Mouse (Mus musculus): ENCODE measurements around the gene Ccdc85c.

Gene Ccdc85c

GRCm38 (mm10) chr12:108259322-108260049, 15.7 kb downstream of the Ccdc85c start:
- TF ChIP-seq GATA4 (IDR thresholded peaks at IDR 0.05; ENCODE audit: insufficient replicate concordance, low read length), result no peak

- TF ChIP-seq GATA4 (IDR thresholded peaks at IDR 0.05; ENCODE audit: insufficient replicate concordance, low read length), result peak; percentile 31; the same call in 1 of the 2 replicates
Measured at GRCm38 (mm10) chr12:108256734-108257133, 18.5 kb downstream of the Ccdc85c start.

GRCm38 (mm10) chr12:108255960-108256359, 19.3 kb downstream of the Ccdc85c start:
- no peak for TF ChIP-seq GATA4 (IDR thresholded peaks at IDR 0.05; ENCODE audit: insufficient replicate concordance, low read length)

GRCm38 (mm10) chr12:108255511-108255919, 19.7 kb downstream of the Ccdc85c start:
- TF ChIP-seq GATA4 (IDR thresholded peaks at IDR 0.05; ENCODE audit: insufficient replicate concordance, low read length), result no peak

DNA sequence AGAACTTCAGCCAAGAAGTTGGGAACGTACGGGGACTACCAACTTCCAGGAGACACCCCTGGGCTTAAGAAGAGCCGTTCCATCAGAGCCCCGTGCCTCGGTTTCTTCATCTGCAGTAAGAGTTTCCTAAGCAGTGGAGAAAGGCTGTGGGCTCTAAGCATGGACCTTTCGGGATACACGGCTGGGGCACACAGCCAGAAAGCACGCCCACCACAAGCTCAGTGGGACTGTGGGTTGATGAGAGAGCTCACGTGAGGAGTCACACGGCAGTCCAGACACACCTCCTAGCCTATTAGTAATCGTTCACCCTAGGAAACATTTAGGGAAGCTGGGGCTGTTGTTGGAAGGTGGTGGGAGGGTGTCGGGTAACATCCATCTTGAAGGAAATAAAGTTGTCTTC, 22.2 kb downstream of the Ccdc85c start:
- no peak for TF ChIP-seq GATA4 (IDR thresholded peaks at IDR 0.05; ENCODE audit: insufficient replicate concordance, low read length)

DNA sequence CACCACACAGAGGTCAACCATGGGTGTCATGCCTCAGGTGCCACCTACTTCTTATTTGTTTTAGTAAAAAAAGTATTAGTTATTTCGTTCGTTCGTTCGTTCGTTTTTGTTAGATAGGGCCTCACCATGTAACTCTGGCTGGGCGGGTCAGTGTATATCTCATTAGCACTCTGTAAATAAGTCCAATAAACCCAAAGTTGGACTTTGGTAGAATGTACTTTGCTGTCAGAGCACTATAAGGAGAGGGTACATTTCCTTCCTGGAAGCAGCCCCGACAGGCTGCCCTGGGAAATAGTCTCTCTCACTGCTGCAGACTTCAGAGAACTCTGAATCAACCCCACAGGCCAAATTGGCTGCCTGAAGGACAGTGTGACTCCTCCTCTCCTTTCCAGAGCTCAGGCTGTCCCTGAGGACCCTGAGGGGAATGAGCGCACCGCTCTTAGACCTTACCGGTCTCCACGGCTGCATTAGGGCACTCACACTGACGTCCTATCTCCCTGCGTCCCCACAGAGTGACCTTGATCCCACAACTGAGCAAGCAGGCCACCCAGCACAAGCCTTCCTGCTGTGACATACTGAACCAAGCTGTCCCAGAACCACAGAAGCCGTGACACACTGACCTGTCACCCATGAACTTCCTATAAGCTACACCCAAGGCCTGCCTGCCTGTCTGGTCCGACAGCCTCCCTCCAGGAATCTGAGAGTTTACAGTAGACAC, 23.2 kb downstream of the Ccdc85c start:
- TF ChIP-seq GATA4 (IDR thresholded peaks at IDR 0.05; ENCODE audit: insufficient replicate concordance, low read length), result no peak

- TF ChIP-seq GATA4 (IDR thresholded peaks at IDR 0.05; ENCODE audit: insufficient replicate concordance, low read length), result no peak
Measured at GRCm38 (mm10) chr12:108251034-108251792, 24.0 kb downstream of the Ccdc85c start.

GRCm38 (mm10) chr12:108249522-108249921, 25.7 kb downstream of the Ccdc85c start:
- TF ChIP-seq GATA4 (IDR thresholded peaks at IDR 0.05; ENCODE audit: insufficient replicate concordance, low read length), result peak; percentile 49; the same call in 1 of the 2 replicates

DNA sequence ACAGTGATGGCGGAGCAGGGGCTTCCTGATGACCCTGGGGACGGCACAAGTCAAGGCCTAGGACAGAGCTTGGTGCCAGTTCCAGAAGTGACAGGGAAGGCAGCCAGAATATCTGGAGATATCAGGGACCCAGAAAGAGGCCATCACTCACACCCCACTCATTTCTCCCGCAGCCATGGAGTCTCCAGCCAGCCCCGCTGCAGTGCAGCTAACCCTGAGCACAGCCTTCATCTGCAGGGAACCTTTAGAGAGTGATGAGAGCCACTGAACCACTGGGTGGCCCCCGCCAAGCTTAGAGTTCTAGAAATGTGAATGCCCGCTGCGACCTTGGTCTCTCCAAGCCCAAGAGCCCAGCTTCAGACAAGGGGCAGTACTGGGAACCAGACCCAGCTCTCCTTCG, 26.2 kb downstream of the Ccdc85c start:
- no peak for TF ChIP-seq GATA4 (IDR thresholded peaks at IDR 0.05; ENCODE audit: insufficient replicate concordance, low read length)

DNA sequence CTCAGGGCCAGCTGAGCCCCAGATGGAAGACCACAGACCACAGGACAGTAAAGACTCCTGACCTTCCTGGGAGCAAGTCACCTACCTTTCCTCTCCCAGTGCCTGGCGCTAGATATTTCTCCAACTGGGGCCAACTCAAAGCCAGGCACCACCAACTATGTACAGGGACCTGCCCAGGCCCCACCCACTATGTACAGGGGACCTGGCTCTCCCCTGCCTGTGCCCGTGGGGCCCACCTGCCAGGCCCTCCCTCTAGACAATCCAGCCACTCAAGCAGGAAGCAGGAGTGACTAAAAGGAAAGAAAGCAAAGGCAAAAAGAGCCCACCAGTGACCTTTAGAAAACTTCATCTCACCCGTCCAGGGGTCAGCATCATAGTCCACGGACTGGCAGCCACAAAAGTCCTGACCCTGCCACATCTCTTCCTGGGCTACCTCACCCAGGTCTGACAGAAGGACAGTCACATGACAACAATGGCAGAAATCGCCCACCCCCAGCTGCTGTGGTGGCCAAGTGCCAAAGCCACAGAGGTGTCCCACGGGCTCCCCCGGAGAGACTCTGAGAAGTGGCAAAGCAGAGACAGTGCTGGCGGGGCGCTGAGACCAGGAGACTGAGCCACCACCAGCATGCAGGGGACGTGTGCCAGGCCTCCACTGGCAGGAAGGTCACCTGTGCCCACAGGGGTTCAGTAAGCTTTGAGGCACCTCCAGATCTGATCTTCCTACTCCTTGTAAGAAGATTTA, 28.3 kb downstream of the Ccdc85c start:
- no peak for TF ChIP-seq GATA4 (IDR thresholded peaks at IDR 0.05; ENCODE audit: insufficient replicate concordance, low read length)

DNA sequence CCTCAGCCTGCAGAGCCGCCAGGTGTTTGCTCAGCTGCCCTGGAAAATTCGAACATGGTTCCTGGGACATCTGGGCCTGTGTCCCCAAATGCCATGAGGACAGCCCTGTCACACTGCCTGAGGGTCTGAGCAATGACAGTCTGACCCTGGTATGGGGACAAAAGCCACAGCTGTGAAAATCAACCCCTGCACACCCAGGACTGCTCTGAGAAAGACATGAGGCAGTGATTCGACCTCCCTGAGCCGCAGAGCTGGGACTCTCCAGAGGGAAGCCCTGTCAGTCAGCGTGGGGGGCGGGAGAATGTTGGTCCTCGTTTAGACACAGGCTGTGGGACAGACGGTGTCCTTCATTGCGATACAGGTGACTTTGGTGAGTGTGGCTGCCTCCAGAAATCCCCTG, 29.6 kb downstream of the Ccdc85c start:
- no peak for TF ChIP-seq GATA4 (IDR thresholded peaks at IDR 0.05; ENCODE audit: insufficient replicate concordance, low read length)

DNA sequence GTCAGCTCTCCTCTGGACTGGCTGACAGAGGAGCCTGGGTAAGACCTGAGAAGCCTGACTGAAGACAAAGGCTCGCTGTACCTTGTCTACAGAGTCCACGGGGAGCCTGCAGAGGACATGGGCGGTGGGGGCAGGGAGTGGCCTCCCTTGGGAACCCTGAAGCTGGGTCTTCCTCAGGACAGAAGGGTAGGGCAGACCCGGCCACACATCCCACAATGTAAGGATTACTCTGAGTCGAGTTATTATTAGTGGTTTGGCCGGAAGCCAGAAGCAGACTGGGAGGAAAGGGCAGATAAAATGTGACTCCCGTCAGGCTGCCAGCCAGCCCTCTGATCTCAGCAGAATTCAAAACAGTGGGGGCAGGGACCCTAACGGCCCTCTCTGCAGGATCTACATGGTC, 30.4 kb downstream of the Ccdc85c start:
- TF ChIP-seq GATA4 (IDR thresholded peaks at IDR 0.05; ENCODE audit: insufficient replicate concordance, low read length), result peak; percentile 53; the same call in 1 of the 2 replicates

DNA sequence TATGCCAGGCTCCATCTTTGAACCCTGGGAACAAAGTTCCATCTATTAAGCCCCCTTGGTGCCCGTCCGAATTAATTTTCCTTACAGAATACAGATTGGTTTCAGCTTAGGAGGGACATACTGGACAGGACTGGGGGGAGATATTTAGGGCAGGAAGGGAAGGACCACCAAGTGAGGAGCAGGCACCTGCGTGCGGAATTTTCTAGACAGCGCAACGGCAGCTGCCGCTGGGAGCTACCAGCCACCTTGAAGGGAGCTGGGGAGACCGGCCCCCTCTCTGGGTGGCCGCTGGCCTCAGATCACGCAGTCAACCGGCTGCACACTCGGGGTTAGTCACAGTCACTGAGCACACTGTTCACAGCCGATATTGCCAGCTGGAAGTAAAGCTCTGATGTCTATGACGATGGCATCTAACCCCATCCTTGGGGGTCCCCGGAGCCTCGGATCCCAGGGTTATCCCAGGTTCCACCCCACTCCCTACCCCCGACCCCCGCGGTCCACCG, 32.9 kb downstream of the Ccdc85c start:
- TF ChIP-seq GATA4 (IDR thresholded peaks at IDR 0.05; ENCODE audit: insufficient replicate concordance, low read length), result no peak

DNA sequence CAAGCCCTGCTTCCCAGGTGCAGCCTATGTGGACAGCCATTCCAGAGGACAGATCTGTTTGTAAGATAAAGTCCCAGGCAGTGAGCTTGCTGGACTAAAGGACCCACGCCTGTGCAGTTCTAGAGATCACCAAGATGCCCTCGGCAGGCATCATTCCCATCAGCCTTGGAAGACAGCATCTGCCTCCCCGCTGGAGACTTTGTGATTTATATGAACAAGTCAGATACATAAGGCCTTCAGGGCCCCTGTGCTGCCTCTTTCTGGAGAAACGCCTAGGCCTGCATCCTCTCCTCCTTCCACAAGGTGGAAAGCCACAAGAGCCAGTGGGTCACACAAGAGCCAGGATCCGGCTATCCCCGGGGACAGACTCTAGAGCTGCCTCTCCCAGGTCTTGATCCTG, 33.6 kb downstream of the Ccdc85c start:
- no peak for TF ChIP-seq GATA4 (IDR thresholded peaks at IDR 0.05; ENCODE audit: insufficient replicate concordance, low read length)

All from liver, adult (tissue).